Mouse (Mus musculus) liver, postnatal 0 days (tissue): ENCODE measurements around the gene Cyp2d40. TPM values are rescaled to one million over a fixed set of nuclear protein-coding genes. Genes with fewer than 3 reads are reported as not detected.

Experiments used
- ATAC-seq: fragments of 200-750 bp; cut with Nextera tagmentation; 2 replicates; pipeline ENCODE4 v1.8.0; 2017; ENCODE audit warnings: mild to moderate bottlenecking, moderate library complexity
- DNase-seq: peaks from one replicate; pipeline ENCODE4 v3.0.0-alpha.2; 2016
- H3K27ac ChIP-seq: fragments of 300-500 bp; sonication (generic); 2 replicates; pipeline ENCODE4 v1.5.1; 2014; ENCODE audit warnings: antibody characterized with exemption, moderate library complexity, mild to moderate bottlenecking, low read depth
- H3K27me3 ChIP-seq: fragments of 300-500 bp; sonication (generic); 2 replicates; pipeline ENCODE4 v1.6.1; 2014; ENCODE audit warnings: low read length, control low read depth, mixed read lengths; ENCODE audit not compliant: insufficient read depth
- H3K36me3 ChIP-seq: fragments of 300-500 bp; sonication (generic); replicated peaks from 2 replicates; pipeline ENCODE4 v1.6.1; 2014; ENCODE audit warnings: mild to moderate bottlenecking, control low read depth, low read length, moderate library complexity, mixed read lengths; ENCODE audit not compliant: insufficient read depth
- H3K4me1 ChIP-seq: fragments of 300-500 bp; sonication (generic); 2 replicates; pipeline ENCODE4 v1.6.1; 2014; ENCODE audit warnings: antibody characterized with exemption, mild to moderate bottlenecking, control low read depth; ENCODE audit not compliant: insufficient read depth
- H3K4me2 ChIP-seq: fragments of 300-500 bp; sonication (generic); 2 replicates; pipeline ENCODE4 v1.6.1; 2014; ENCODE audit warnings: low read depth, mild to moderate bottlenecking, low read length, moderate library complexity, mixed read lengths
- H3K4me3 ChIP-seq: fragments of 300-500 bp; sonication (generic); 2 replicates; pipeline ENCODE4 v1.5.1; 2014; ENCODE audit warnings: low read depth, low read length
- H3K9ac ChIP-seq: fragments of 300-500 bp; sonication (generic); replicated peaks from 2 replicates; pipeline ENCODE4 v1.6.1; 2014; ENCODE audit warnings: mild to moderate bottlenecking, moderate library complexity
- H3K9me3 ChIP-seq: fragments of 300-500 bp; sonication (generic); 2 replicates; pipeline ENCODE4 v1.6.1; 2016; ENCODE audit warnings: mild to moderate bottlenecking, control low read depth, low read length, mixed read lengths
- CTCF ChIP-seq: sonication (generic); IDR thresholded peaks from 2 replicates; pipeline ENCODE4 v1.5.1; 2016; ENCODE audit warnings: antibody characterized with exemption, low read depth
- EP300 ChIP-seq: IDR thresholded peaks from 2 replicates; pipeline ENCODE4 v1.6.1; 2016; ENCODE audit warnings: antibody characterized with exemption, low read depth, mild to moderate bottlenecking
- WGBS: fragments of 180-500 bp; shearing (Covaris S2); extraction: QIAGEN DNeasy Blood & Tissue Kit; methylation state at CpG from one replicate; pipeline ENCODE4 v1.1.7; 2014; ENCODE audit not compliant: insufficient replicate concordance; 5-methylcytosine and 5-hydroxymethylcytosine counted together
- polyA plus RNA-seq: library from polyadenylated mRNA; unstranded; fragments of >200 nt; fragmentation: Nextera tagmentation; extraction: Ambion mirVana; gene quantifications from 2 replicates; pipeline ENCODE4 v1.2.1, GENCODE M21; 2015

Cyp2d40 gene
- polyA plus RNA-seq, 1 experiment from 2014 or later, result 1.3 TPM

- peaks cover 5% of the 10 kb centered on the region; the same call in 1 of the 2 replicates for H3K36me3 ChIP-seq
- H3K9me3 ChIP-seq, result no peaks in the 10 kb centered on the region
- TF ChIP-seq CTCF, result no peak
- peak; percentile 39; the same call in 1 of the 2 replicates for TF ChIP-seq EP300
- H3K4me2 ChIP-seq, result no peak overlapping the region
- ATAC-seq (peak; percentile 65), DNase-seq (peak; percentile 42)
- peak overlapping the region; percentile 97 for H3K27ac ChIP-seq
- H3K4me1 ChIP-seq, result peaks cover 7% of the 10 kb centered on the region; the same call in 1 of the 2 replicates
- no peaks in the 10 kb centered on the region for H3K27me3 ChIP-seq
- H3K4me3 ChIP-seq, result no peak overlapping the region
- H3K9ac ChIP-seq, result no peak overlapping the region
- WGBS, result 41% methylated on average over 3 of the region's 3 CpGs
These were observed 32.0 kb upstream of the Cyp2d40 start for GRCm38 (mm10) chr15:82795936-82796440.

GRCm38 (mm10) chr15:82794277-82794676 lies 30.3 kb upstream of the Cyp2d40 start, which contains the start of gene Cyp2d26:
Cyp2d26 (minus strand) TSS chr15:82794294.
- ATAC-seq (peak; percentile 86), DNase-seq (peak; percentile 76)
- Histone ChIP-seq H3K27ac (peak within 1 kb of the TSS; percentile 97), H3K4me3 (peak within 1 kb of the TSS; percentile 49), H3K9me3 (no peaks in the 10 kb centered on the region), H3K4me1 (peaks cover 11% of the 10 kb centered on the region; the same call in 1 of the 2 replicates), H3K4me2 (peak within 1 kb of the TSS; percentile 67), H3K27me3 (no peaks in the 10 kb centered on the region), H3K9ac (peak within 1 kb of the TSS; percentile 68), H3K36me3 (peaks cover 5% of the 10 kb centered on the region; the same call in 1 of the 2 replicates)
- 60% methylated on average over 5 of the region's 5 CpGs for WGBS
- TF ChIP-seq CTCF (no peak), EP300 (no peak)

GRCm38 (mm10) chr15:82793868-82794267 lies 29.9 kb upstream of the Cyp2d40 start:
- DNase-seq (peak; percentile 34), ATAC-seq (peak; percentile 12)
- peak overlapping the region; percentile 68 for H3K9ac ChIP-seq
- WGBS, result 71% methylated on average over 6 of the region's 6 CpGs
- peaks cover 5% of the 10 kb centered on the region; the same call in 1 of the 2 replicates for H3K36me3 ChIP-seq
- peak overlapping the region; percentile 97 for H3K27ac ChIP-seq
- peak overlapping the region; percentile 54 for H3K4me2 ChIP-seq
- H3K27me3 ChIP-seq, result no peaks in the 10 kb centered on the region
- H3K9me3 ChIP-seq, result no peaks in the 10 kb centered on the region
- TF ChIP-seq EP300, result no peak
- no peak for TF ChIP-seq CTCF
- H3K4me1 ChIP-seq, result peaks cover 11% of the 10 kb centered on the region; the same call in 1 of the 2 replicates
- H3K4me3 ChIP-seq, result peak overlapping the region; percentile 49

- DNase-seq (no peak), ATAC-seq (no peak)
- H3K9ac ChIP-seq, result peak overlapping the region; percentile 68
- H3K4me1 ChIP-seq, result peaks cover 11% of the 10 kb centered on the region; the same call in 1 of the 2 replicates
- H3K9me3 ChIP-seq, result no peaks in the 10 kb centered on the region
- no peak for TF ChIP-seq CTCF
- TF ChIP-seq EP300, result no peak
- peaks cover 5% of the 10 kb centered on the region; the same call in 1 of the 2 replicates for H3K36me3 ChIP-seq
- peak overlapping the region; percentile 54 for H3K4me2 ChIP-seq
- no peaks in the 10 kb centered on the region for H3K27me3 ChIP-seq
- 25% methylated on average over 1 of the region's 1 CpGs for WGBS
- H3K27ac ChIP-seq, result peak overlapping the region; percentile 97
- peak overlapping the region; percentile 49 for H3K4me3 ChIP-seq
These were observed 29.5 kb upstream of the Cyp2d40 start for GRCm38 (mm10) chr15:82793454-82793853.

- no peaks in the 10 kb centered on the region for H3K9me3 ChIP-seq
- H3K36me3 ChIP-seq, result peaks cover 5% of the 10 kb centered on the region; the same call in 1 of the 2 replicates
- H3K27me3 ChIP-seq, result no peaks in the 10 kb centered on the region
- H3K4me3 ChIP-seq, result peak overlapping the region; percentile 49
- H3K9ac ChIP-seq, result peak overlapping the region; percentile 68
- H3K27ac ChIP-seq, result peak overlapping the region; percentile 97
- peak overlapping the region; percentile 67 for H3K4me2 ChIP-seq
- TF ChIP-seq EP300 (no peak), CTCF (no peak)
- ATAC-seq, result no peak
- no peak for DNase-seq
- 90% methylated on average over 11 of the region's 11 CpGs for WGBS
- peaks cover 11% of the 10 kb centered on the region; the same call in 1 of the 2 replicates for H3K4me1 ChIP-seq
These were observed 28.6 kb upstream of the Cyp2d40 start for GRCm38 (mm10) chr15:82792566-82792965.

- DNase-seq, result no peak
- H3K27me3 ChIP-seq, result no peaks in the 10 kb centered on the region
- H3K36me3 ChIP-seq, result no peaks in the 10 kb centered on the region
- no peak overlapping the region for H3K27ac ChIP-seq
- no peak overlapping the region for H3K9ac ChIP-seq
- no peak overlapping the region for H3K4me2 ChIP-seq
- no peak overlapping the region for H3K4me3 ChIP-seq
- H3K4me1 ChIP-seq, result peaks cover 3% of the 10 kb centered on the region; the same call in 1 of the 2 replicates
- TF ChIP-seq CTCF (no peak), EP300 (peak; percentile 45; the same call in 1 of the 2 replicates)
- no peaks in the 10 kb centered on the region for H3K9me3 ChIP-seq
- 62% methylated on average over 1 of the region's 1 CpGs for WGBS
- ATAC-seq, result peak; percentile 35; the same call in 1 of the 2 replicates
These were observed 20.6 kb upstream of the Cyp2d40 start for GRCm38 (mm10) chr15:82784581-82784980.
